Mouse (Mus musculus) heart, postnatal 4 days (tissue): ENCODE results near the gene Oas3. TPM values are rescaled to one million over a fixed set of nuclear protein-coding genes. Genes with fewer than 3 reads are reported as not detected.

Experiments
- total RNA-seq, 2 experiments: library from RNA; stranded (reverse); gene quantifications; 2 replicates each; pipeline ENCODE4 v1.2.3; 2021

Gene Oas3
- total RNA-seq, 2 experiments from 2014 or later = 0.07 to 0.14 TPM

Other genes with a start within 250 kb of the Oas3 start
- 10 to 100 TPM; 31.6 to 34.2 TPM for gene Tpcn1, start 189.0 kb downstream of the Oas3 start, total RNA-seq
- not detected for gene Iqcd, start 188.6 kb downstream of the Oas3 start, total RNA-seq
- 10 to 100 TPM; 10.7 to 10.8 TPM for gene Rita1, start 165.1 kb downstream of the Oas3 start, total RNA-seq
- 10 to 100 TPM; 30.8 to 32.0 TPM for gene Ddx54, start 164.9 kb downstream of the Oas3 start, total RNA-seq
- gene Cfap73, start 143.4 kb downstream of the Oas3 start, total RNA-seq = not detected
- under 1 TPM; 0.29 to 0.45 TPM for gene Rasal1, start 128.8 kb downstream of the Oas3 start, total RNA-seq
- gene Dtx1, start 65.7 kb downstream of the Oas3 start, total RNA-seq = 1 to 10 TPM in 1 of 2 experiments, under 1 TPM in 1; 0.97 to 1.5 TPM
- under 1 TPM in 1 of 2 experiments, not detected in 1; 0.24 TPM for gene Oas2, start 27.8 kb downstream of the Oas3 start, total RNA-seq
- not detected for gene Oas1e, start 17.9 kb upstream of the Oas3 start, total RNA-seq
- gene Oas1c, start 34.9 kb upstream of the Oas3 start, total RNA-seq = under 1 TPM; 0.36 to 0.91 TPM
- gene Oas1f, start 69.7 kb upstream of the Oas3 start, total RNA-seq = not detected
- gene Oas1h, start 83.8 kb upstream of the Oas3 start, total RNA-seq = not detected
- gene Oas1g, start 110.0 kb upstream of the Oas3 start, total RNA-seq = not detected
- gene Oas1a, start 129.9 kb upstream of the Oas3 start, total RNA-seq = under 1 TPM; 0.36 to 0.38 TPM
- not detected for gene Oas1d, start 136.9 kb upstream of the Oas3 start, total RNA-seq
- gene Rph3a, start 232.4 kb upstream of the Oas3 start, total RNA-seq = under 1 TPM in 1 of 2 experiments, not detected in 1; 0.07 TPM